Mouse (Mus musculus) heart, adult 9 months (tissue): ENCODE data around the gene Fgd2.

Experiments used
- DNase-seq, 2 experiments: peaks; one replicate each; pipeline ENCODE4 v3.0.0; 2022; ENCODE audit warnings: low spot score in 2 of 2

Gene Fgd2

GRCm38 (mm10) chr17:29396821-29397242 lies 36.1 kb downstream of the Fgd2 start:
- DNase-seq, result peak; percentile 83 to 86

- DNase-seq, result peak; percentile 91 to 94
Observed at GRCm38 (mm10) chr17:29397480-29398433, 37.0 kb downstream of the Fgd2 start.

- no peak for DNase-seq
Observed at GRCm38 (mm10) chr17:29398434-29399026, 37.8 kb downstream of the Fgd2 start.

- DNase-seq, result no peak
Observed at GRCm38 (mm10) chr17:29399241-29399910, 38.7 kb downstream of the Fgd2 start.

- DNase-seq, result no peak
Observed at GRCm38 (mm10) chr17:29400044-29400443, 39.3 kb downstream of the Fgd2 start.

- no peak for DNase-seq
Observed at GRCm38 (mm10) chr17:29401741-29402268, 41.1 kb downstream of the Fgd2 start.

GRCm38 (mm10) chr17:29403179-29403578 lies 42.5 kb downstream of the Fgd2 start:
- no peak for DNase-seq

GRCm38 (mm10) chr17:29405501-29405900 lies 44.8 kb downstream of the Fgd2 start:
- no peak for DNase-seq

GRCm38 (mm10) chr17:29406077-29406476 lies 45.4 kb downstream of the Fgd2 start:
- DNase-seq, result no peak

- no peak for DNase-seq
Observed at GRCm38 (mm10) chr17:29407405-29407804, 46.7 kb downstream of the Fgd2 start.

GRCm38 (mm10) chr17:29408364-29408763 lies 47.6 kb downstream of the Fgd2 start:
- DNase-seq, result no peak

- DNase-seq, result no peak
Observed at GRCm38 (mm10) chr17:29409800-29410343, 49.2 kb downstream of the Fgd2 start.

GRCm38 (mm10) chr17:29411821-29412425 lies 51.2 kb downstream of the Fgd2 start:
- DNase-seq, result no peak

GRCm38 (mm10) chr17:29414566-29414965 lies 53.9 kb downstream of the Fgd2 start:
- DNase-seq, result no peak

GRCm38 (mm10) chr17:29415761-29416662 lies 55.3 kb downstream of the Fgd2 start:
- DNase-seq, result peak; percentile 69 to 72

- no peak for DNase-seq
Observed at GRCm38 (mm10) chr17:29416757-29417156, 56.0 kb downstream of the Fgd2 start.

GRCm38 (mm10) chr17:29418758-29419380 lies 58.2 kb downstream of the Fgd2 start:
- DNase-seq, result no peak

- DNase-seq, result peak; percentile 44 to 76
Observed at GRCm38 (mm10) chr17:29419976-29420739, 59.4 kb downstream of the Fgd2 start.

GRCm38 (mm10) chr17:29421319-29421718 lies 60.6 kb downstream of the Fgd2 start:
- no peak for DNase-seq
